ENCODE assay signal across 10 mouse cellular contexts in the genomic region with DNA sequence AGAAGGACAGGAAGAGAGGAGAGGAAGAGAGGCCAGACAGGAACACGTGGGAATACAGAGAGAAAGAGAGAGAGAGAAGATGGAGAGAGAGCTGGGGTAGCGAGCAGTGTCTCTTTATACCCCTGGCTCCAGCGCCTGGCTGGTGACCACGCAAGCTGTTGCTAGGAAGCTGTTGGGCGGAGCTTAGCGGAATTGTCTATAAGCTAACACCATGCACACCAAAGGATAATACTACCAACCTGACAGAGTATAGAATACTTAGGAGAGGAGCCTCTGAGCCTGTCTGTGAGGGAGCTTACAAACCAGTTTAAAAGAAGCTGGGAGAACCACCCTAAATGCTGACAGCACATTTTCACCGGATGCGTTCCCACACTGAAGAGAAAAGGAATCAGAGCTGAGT.
A peak's percentile ranks its signal among the peaks of the same experiment; 100 is the strongest.
DNase-seq lines count a peak whose midpoint lies in the region; ATAC-seq lines count a peak whose summit lies in the region.
"Had no signal": no experiment of that assay in that cellular context is flagged by ENCODE, and none has a peak within 500 bp of the region (broad histone marks: within the 10 kb centered on the region; RNA-seq: fewer than 3 reads in every experiment).

No protein-coding gene starts in this region.

- ATAC-seq in hindbrain, embryonic 11.5 days (ENCODE audit: low FRiP score) = no peak

- WGBS in hindbrain, embryonic 11.5 days = 63% methylated on average over 8 of the region's 8 CpGs

- no peaks in the 10 kb centered on the region for H3K4me1 ChIP-seq in hindbrain, embryonic 11.5 days (replicated peaks; ENCODE audit: control insufficient read depth, insufficient read depth, low read length)
- H3K4me1 ChIP-seq: heart, embryonic 13.5 days had no signal

- H3K9me3 ChIP-seq in hindbrain, embryonic 11.5 days (ENCODE audit: control insufficient read depth, low read length) = no peaks in the 10 kb centered on the region
- H3K9me3 ChIP-seq: heart, embryonic 13.5 days; limb, embryonic 15.5 days had no signal

- peak; percentile 47 for DNase-seq in kidney, postnatal 10 days
- no peak for DNase-seq in kidney, adult 11 months
- DNase-seq in hindbrain, embryonic 11.5 days (ENCODE audit: low spot score) = peak; percentile 14
- DNase-seq in left cerebral cortex, adult 18-20 months (ENCODE audit: low spot score in 2 of 2) = peak; percentile 35 to 39
- DNase-seq in right cerebral cortex, adult 18-20 months = peak; percentile 34
- no peak for DNase-seq in spleen, adult 12 weeks (ENCODE audit: low spot score)
- no peak for DNase-seq in adrenal gland, postnatal 25 days
- no peak for DNase-seq in spleen, postnatal 4 days (ENCODE audit: low spot score in 2 of 2)

- H3K4me3 ChIP-seq in hindbrain, embryonic 11.5 days (ENCODE audit: low read depth, low read length) = no peak overlapping the region
- H3K4me3 ChIP-seq: heart, embryonic 13.5 days; limb, embryonic 15.5 days had no signal

- no peaks in the 10 kb centered on the region for H3K36me3 ChIP-seq in hindbrain, embryonic 11.5 days (ENCODE audit: control insufficient read depth, insufficient read depth, low read length)
- H3K36me3 ChIP-seq: heart, embryonic 13.5 days; limb, embryonic 15.5 days had no signal

- no peak overlapping the region for H3K4me2 ChIP-seq in hindbrain, embryonic 11.5 days (replicated peaks; ENCODE audit: low read depth, low read length)
- H3K4me2 ChIP-seq: heart, embryonic 13.5 days; limb, embryonic 15.5 days had no signal

- no peak overlapping the region for H3K27ac ChIP-seq in hindbrain, embryonic 11.5 days (ENCODE audit: low read depth, low read length)
- H3K27ac ChIP-seq: limb, embryonic 15.5 days had no signal

- no peaks in the 10 kb centered on the region for H3K27me3 ChIP-seq in hindbrain, embryonic 11.5 days (ENCODE audit: control insufficient read depth, insufficient read depth, low read length)
- H3K27me3 ChIP-seq: heart, embryonic 13.5 days; limb, embryonic 15.5 days had no signal

- H3K9ac ChIP-seq in hindbrain, embryonic 11.5 days (ENCODE audit: low read depth, low read length) = no peak overlapping the region
- H3K9ac ChIP-seq: heart, embryonic 13.5 days; limb, embryonic 15.5 days had no signal

Comparison
In these comparisons a context has a peak if more than half of its experiments do, and no peak if none do; other contexts are left out.
1. DNase-seq: peak in kidney, postnatal 10 days (single experiment), hindbrain, embryonic 11.5 days (single experiment), left cerebral cortex, adult 18-20 months (2 of 2) and right cerebral cortex, adult 18-20 months (single experiment); none in kidney, adult 11 months (single experiment), spleen, adult 12 weeks (single experiment), adrenal gland, postnatal 25 days (single experiment) and spleen, postnatal 4 days (0 of 2).